Mouse (Mus musculus): Measurements from ENCODE around the gene Pla2g2c.

The Pla2g2c gene

GRCm38 (mm10) chr4:138748369-138749072 lies 23.9 kb downstream of the Pla2g2c start:
- DNase-seq (ENCODE audit: low spot score in 2 of 2), result peak in 1 of 2 experiments; percentile 57

DNA sequence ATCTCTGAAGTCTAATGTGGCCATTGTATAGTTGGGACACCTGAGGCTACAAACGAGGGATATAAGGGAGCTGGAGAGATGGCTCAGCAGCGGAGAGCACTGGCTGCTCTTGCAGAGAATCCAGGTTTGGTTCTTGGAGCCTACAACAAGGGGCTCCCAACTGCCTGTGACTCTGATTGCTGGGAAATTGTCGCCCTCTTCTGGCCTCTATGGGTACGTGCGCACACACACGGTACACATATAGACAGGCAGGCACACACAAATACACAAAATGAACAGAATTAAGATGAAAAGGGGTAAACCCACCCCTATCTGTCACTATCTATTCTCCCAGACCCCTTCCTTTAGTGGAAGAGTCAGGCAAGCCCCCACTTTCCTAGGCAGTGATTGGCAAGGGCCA lies 28.0 kb downstream of the Pla2g2c start:
- no peak for DNase-seq (ENCODE audit: low spot score in 2 of 2)

DNA sequence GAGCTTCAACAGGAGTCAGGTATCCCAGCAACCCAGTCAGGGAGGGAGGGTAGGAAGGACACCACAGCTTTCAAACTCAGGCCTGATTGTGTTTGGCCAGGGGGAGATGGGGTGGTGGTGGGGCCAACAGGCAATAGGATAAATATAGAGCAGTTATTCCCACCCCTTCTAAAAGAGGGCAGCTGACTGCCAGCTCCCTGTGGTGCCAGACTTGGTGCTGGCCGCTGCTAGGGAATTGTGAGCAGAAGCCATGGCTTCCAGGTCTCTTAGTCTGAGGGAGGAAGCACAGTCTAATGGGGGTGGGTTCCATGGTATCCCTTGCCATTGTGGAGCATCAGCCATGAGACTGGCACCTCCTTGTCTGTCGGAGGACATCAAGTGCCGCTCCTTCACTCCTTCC lies 29.0 kb downstream of the Pla2g2c start:
- no peak for DNase-seq (ENCODE audit: low spot score in 2 of 2)

DNA sequence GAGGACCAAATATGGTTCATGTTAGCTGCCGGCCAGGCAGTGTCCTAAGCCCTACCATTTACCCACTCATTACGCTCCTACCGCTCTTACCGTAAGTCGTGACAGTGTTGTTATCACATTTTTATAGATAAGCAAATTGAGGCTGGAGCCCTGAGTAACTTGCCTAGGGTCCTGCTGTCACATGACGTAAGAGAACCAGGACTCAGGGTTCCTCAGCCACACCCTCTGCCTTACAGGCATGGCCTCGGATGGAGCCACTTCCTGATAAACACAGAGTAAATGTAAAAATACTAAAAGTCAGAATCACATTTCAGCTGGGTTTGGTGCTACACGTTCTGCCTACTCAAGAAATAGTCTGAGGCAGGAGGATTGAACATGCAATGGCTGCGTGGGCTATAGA lies 29.8 kb downstream of the Pla2g2c start:
- DNase-seq (ENCODE audit: low spot score in 2 of 2), result no peak

DNA sequence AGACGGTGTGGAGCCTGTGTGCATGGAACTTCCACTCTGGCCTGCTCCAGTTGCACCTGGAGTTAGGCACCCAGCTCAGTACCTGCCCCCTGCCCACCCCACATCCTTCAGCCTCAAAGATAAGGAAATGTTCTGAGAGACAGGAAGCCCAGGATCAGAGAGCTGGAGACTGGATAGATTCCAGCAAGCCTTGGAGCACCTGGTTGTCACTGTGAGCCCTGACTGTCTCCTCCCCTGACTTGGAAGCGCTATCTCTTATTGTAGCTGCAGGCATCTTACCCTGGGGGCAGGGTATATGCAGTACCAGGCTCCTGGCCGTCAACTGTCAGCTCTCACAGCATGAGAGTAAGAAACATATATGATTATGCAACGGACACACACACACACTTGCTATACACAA lies 30.8 kb downstream of the Pla2g2c start:
- no peak for DNase-seq (ENCODE audit: low spot score in 2 of 2)

- no peak for DNase-seq (ENCODE audit: low spot score in 2 of 2)
Observed at GRCm38 (mm10) chr4:138755983-138756382, 31.4 kb downstream of the Pla2g2c start.

- no peak for DNase-seq (ENCODE audit: low spot score in 2 of 2)
Observed at GRCm38 (mm10) chr4:138757416-138757815, 32.8 kb downstream of the Pla2g2c start, which contains the start of gene Pla2g2f. TSS of gene Pla2g2f (minus strand) at chr4:138757626.

DNA sequence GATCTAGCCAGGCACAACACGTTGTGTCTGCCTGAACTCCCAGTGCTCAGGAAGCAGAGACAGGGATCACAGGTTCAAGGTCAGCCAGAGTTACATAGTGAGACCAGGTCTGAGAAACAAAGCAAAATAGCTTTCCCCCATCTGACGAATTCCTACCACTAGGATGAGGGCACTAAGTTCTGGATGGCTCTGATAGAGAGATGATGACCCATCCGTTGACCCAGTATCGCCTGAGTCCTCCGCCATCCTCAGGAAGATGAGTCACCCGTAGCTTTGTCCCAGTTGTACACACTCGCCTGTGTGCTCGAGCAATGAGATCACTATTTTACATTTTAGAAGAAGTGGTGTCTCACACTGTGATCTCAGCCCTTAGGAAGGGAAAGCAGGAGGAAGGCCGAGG lies 37.7 kb downstream of the Pla2g2c start:
- DNase-seq (ENCODE audit: low spot score in 2 of 2), result no peak

DNA sequence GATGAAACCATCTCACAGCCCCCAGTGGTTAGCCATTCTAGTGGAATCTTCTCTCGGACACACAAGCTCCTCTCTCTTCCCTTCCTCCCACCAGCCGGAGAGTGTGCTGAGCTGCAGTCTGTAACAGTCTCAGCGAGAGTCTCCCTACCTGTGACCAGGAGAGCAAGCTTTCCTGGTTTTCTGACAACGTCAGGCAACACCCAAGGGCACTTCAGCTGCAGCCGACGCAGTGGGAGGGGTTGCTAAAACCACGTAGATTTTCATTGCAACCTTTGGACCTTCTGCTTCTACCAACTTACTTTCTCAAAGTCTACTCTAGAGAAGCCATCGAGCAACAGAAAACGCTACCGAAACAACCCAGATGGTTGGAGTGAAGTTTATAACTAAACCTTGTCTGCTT lies 47.4 kb downstream of the Pla2g2c start:
- no peak for DNase-seq (ENCODE audit: low spot score in 2 of 2)

DNA sequence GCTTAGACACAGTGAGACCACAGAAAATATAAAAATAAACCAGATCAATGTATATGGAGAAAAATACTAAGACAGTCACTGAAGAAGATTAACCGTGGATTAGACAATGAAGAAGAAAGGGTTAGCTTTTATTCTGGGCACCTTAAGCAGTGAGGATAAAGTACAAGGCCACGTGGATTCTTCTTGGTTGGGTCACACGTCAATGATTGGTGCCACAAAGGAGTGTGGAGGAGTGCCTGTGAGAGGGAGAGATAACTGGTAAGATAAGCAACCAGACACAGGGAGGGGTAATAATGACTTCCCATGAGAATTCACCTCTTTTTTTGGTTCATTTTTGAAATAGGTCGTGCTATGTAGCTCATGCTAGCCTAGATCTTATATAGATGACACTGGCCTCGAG lies 47.8 kb downstream of the Pla2g2c start:
- no peak for DNase-seq (ENCODE audit: low spot score in 2 of 2)

GRCm38 (mm10) chr4:138775435-138775834 lies 50.8 kb downstream of the Pla2g2c start, which contains the start of gene Pla2g2d:
TSS of gene Pla2g2d (plus strand) at chr4:138775735.
- DNase-seq (ENCODE audit: low spot score in 2 of 2), result no peak

GRCm38 (mm10) chr4:138777417-138778407 lies 53.1 kb downstream of the Pla2g2c start:
- no peak for DNase-seq (ENCODE audit: low spot score in 2 of 2)

DNA sequence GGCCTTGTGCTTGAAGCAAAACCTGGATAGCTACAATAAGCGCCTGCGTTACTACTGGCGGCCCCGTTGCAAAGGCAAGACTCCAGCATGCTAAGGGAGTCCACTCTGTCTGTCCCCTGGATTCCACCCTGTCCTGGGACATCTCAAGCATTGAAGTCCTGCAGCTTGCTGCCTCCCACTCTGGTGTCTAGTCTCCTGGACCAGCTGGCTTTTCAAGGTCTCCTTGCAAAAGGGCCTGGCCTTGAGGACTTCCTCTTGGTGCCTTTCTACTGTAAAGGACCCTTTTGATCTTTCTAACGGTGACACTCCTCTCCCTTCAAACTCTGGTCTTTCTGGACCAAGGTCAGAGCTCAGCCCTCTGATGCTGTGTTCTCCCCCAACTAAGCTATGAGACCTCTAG lies 55.7 kb downstream of the Pla2g2c start:
- no peak for DNase-seq (ENCODE audit: low spot score in 2 of 2)

DNA sequence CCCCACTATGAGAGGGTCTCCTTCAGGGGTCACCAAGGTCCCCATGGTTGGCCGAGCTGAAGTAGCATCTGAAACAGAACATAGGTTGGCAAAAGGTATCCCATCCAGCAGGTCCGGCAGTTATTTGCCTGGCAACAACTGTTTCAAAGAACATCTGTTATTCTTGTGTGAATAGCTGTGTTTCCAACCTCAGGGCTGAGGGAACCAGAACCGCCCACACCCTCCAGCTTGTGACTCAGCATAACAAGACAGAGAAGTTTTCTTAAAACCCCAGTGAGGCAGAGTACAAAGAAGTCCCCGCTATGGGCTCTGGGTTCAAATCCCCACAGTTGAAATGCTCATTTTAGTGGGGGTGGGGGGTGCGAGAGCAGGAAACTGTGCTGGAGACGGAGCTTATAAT lies 57.5 kb downstream of the Pla2g2c start:
- no peak for DNase-seq (ENCODE audit: low spot score in 2 of 2)

- DNase-seq (ENCODE audit: low spot score in 2 of 2), result no peak
Observed at GRCm38 (mm10) chr4:138785721-138786120, 61.1 kb downstream of the Pla2g2c start.

GRCm38 (mm10) chr4:138786141-138786540 lies 61.5 kb downstream of the Pla2g2c start:
- DNase-seq (ENCODE audit: low spot score in 2 of 2), result no peak

- DNase-seq (ENCODE audit: low spot score in 2 of 2), result no peak
Observed at GRCm38 (mm10) chr4:138788381-138788780, 63.8 kb downstream of the Pla2g2c start.

DNA sequence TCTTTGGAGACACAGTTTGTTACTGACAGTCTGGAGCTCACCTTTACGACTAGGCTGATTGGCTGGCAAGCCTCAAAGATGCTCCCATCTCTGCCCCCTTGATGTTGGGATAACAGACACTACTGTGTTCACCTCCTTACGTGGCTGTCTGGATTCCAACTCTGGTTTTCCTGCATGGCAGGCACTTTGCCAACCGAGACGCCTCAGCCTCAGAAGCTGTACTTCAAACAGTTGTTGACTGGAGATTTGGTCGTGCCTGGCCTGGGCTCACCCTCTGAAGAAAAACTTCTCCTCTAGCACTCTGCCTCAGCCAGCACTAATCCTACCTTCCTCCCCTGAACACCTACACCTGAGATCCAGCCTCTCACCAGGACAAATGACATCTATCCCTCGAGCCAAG lies 66.9 kb downstream of the Pla2g2c start:
- DNase-seq (ENCODE audit: low spot score in 2 of 2), result no peak

GRCm38 (mm10) chr4:138792599-138792998 lies 68.0 kb downstream of the Pla2g2c start:
- DNase-seq (ENCODE audit: low spot score in 2 of 2), result no peak

GRCm38 (mm10) chr4:138793276-138793675 lies 68.7 kb downstream of the Pla2g2c start:
- peak; percentile 56 to 67 for DNase-seq (ENCODE audit: low spot score in 2 of 2)

DNA sequence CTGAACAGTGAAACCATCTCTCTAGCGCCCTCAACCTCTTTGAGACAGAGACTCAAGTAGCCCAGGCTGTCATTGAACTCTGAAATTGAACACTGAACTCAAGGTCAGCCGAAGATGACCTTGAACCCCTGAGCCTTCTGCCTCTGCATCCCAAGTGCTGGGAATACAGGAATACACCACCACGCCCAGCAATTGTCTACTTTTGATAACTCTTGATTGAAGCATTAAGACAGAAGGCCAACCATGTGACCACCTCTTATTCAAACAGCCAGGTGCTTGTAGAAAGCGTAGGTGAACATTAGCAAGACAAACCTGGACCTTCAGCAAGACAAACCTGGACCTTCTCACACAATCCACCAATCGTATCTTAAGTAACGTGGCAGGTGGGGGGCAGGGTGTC lies 69.8 kb downstream of the Pla2g2c start:
- no peak for DNase-seq (ENCODE audit: low spot score in 2 of 2)
